Comparison of ENCODE assay signal across 16 mouse cellular contexts in the genomic region with DNA sequence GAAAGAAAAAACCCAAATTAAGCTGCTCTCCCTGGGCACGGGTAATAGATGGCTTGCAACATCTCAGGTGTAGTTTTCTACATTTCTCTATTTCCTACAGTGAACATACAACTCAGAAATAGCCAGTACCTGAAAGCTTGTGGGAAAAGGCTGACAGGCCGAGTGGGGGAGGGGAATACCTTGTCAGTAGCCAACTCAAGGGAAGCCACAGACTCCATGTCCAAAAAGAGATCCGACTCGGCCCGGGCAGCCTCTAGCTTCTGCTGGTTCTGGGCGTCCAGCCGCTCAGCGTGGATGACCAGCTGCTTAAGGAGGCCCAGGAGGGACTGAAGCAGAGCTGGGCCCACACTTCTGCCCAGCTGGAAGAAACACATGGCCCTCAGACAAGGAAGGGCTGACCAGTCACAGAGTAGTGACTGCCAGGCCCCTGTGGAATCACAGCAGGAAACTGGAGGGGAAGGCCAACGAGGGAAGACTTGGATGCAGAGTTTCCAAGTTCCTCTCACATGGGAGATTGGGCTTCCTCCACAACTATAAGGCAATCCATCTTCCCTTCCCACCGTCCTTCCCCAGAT. TPM values are rescaled to one million over a fixed set of nuclear protein-coding genes. Genes with fewer than 3 reads are reported as not detected.
"Had no signal": no experiment of that assay in that cellular context is flagged by ENCODE, and none has a peak within 500 bp of the region (broad histone marks: within the 10 kb centered on the region; RNA-seq: fewer than 3 reads in every experiment).

No protein-coding gene starts in this region.

- H3K4me3 ChIP-seq: limb, embryonic 15.5 days; liver, embryonic 12.5 days; midbrain, embryonic 10.5 days; neural tube, embryonic 13.5 days had no signal

- H3K4me2 ChIP-seq: limb, embryonic 15.5 days; liver, embryonic 12.5 days; lung, embryonic 14.5 days; neural tube, embryonic 13.5 days had no signal

- H3K27me3 ChIP-seq: limb, embryonic 15.5 days; liver, embryonic 12.5 days; neural tube, embryonic 13.5 days had no signal

- DNase-seq: kidney, adult 9 months; layer of hippocampus, adult 9-11 months; layer of hippocampus, postnatal 36 days; lung, embryonic 14.5 days; lung, postnatal 10 days; lung, postnatal 4 days; midbrain, embryonic 14.5 days; right cerebral cortex, postnatal 14 days; thymus, postnatal 36 days had no signal

- H3K9ac ChIP-seq: limb, embryonic 15.5 days; liver, embryonic 12.5 days; lung, embryonic 14.5 days; neural tube, embryonic 13.5 days had no signal

- ATAC-seq: liver, embryonic 12.5 days had no signal

- H3K27ac ChIP-seq: kidney, postnatal 0 days; limb, embryonic 15.5 days; liver, embryonic 12.5 days; midbrain, embryonic 10.5 days; neural tube, embryonic 13.5 days had no signal

- H3K9me3 ChIP-seq: limb, embryonic 15.5 days; liver, embryonic 12.5 days; midbrain, embryonic 10.5 days; neural tube, embryonic 13.5 days had no signal

- H3K4me1 ChIP-seq: limb, embryonic 15.5 days; liver, embryonic 12.5 days; neural tube, embryonic 13.5 days had no signal

RNA-seq across cellular contexts. Expression of gene Mrap, which starts 38.0 kb away (rescaled TPM):
- total RNA-seq: left cerebral cortex, postnatal 36 days; megakaryocyte, adult 5-6 weeks had no signal
- polyA plus RNA-seq: kidney, postnatal 0 days; midbrain, embryonic 14.5 days; neural tube, embryonic 13.5 days had no signal

RNA-seq across cellular contexts. Expression of gene Eva1c, which starts 50.5 kb away (rescaled TPM):
- total RNA-seq: megakaryocyte, adult 5-6 weeks had no signal
